Mouse (Mus musculus): Measurements from ENCODE around the gene Zmiz2. TPM values are rescaled to one million over a fixed set of nuclear protein-coding genes. Genes with fewer than 3 reads are reported as not detected.

Zmiz2 gene
- polyA plus RNA-seq (2012; rRNA removed; ENCODE audit: low replicate concordance): 29.4 and 50.4 TPM in 2 replicates

GRCm38 (mm10) chr11:6388726-6389413 lies at the start of gene Zmiz2:
Zmiz2 (plus strand) TSS chr11:6389074.

GRCm38 (mm10) chr11:6414751-6415550 lies 26.1 kb downstream of the Zmiz2 start, which contains the start of gene Ppia:
Ppia (plus strand) TSS chr11:6415443.

GRCm38 (mm10) chr11:6444077-6444853 lies 55.4 kb downstream of the Zmiz2 start, which contains the start of gene H2afv:
H2afv (minus strand) TSS chr11:6444443.

Other genes starting within 250 kb of the Zmiz2 start
- gene A730071L15Rik, start 189.0 kb upstream of the Zmiz2 start, polyA plus RNA-seq (2012; rRNA removed; ENCODE audit: low replicate concordance): not detected in 2 replicates
- gene Nudcd3, start 188.7 kb upstream of the Zmiz2 start, polyA plus RNA-seq (2012; rRNA removed; ENCODE audit: low replicate concordance): 45.7 and 62.2 TPM in 2 replicates
- 0.14 and 0.42 TPM in 2 replicates for gene Npc1l1, start 158.9 kb upstream of the Zmiz2 start, polyA plus RNA-seq (2012; rRNA removed; ENCODE audit: low replicate concordance)
- gene Ddx56, start 121.3 kb upstream of the Zmiz2 start, polyA plus RNA-seq (2012; rRNA removed; ENCODE audit: low replicate concordance): 41.4 and 53.5 TPM in 2 replicates
- 127 and 129 TPM in 2 replicates for gene Tmed4, start 114.2 kb upstream of the Zmiz2 start, polyA plus RNA-seq (2012; rRNA removed; ENCODE audit: low replicate concordance)
- gene Ogdh, start 97.4 kb upstream of the Zmiz2 start, polyA plus RNA-seq (2012; rRNA removed; ENCODE audit: low replicate concordance): 240 and 319 TPM in 2 replicates
- gene Ppia, start 26.4 kb downstream of the Zmiz2 start, polyA plus RNA-seq (2012; rRNA removed; ENCODE audit: low replicate concordance): 983 and 1,438 TPM in 2 replicates
- gene H2afv, start 55.4 kb downstream of the Zmiz2 start, polyA plus RNA-seq (2012; rRNA removed; ENCODE audit: low replicate concordance): 37.4 and 90.6 TPM in 2 replicates
- 6.3 and 11.4 TPM in 2 replicates for gene Purb, start 86.8 kb downstream of the Zmiz2 start, polyA plus RNA-seq (2012; rRNA removed; ENCODE audit: low replicate concordance)
- gene Myo1g, start 131.9 kb downstream of the Zmiz2 start, polyA plus RNA-seq (2012; rRNA removed; ENCODE audit: low replicate concordance): 18.7 and 21.1 TPM in 2 replicates
- gene Ccm2, start 157.8 kb downstream of the Zmiz2 start, polyA plus RNA-seq (2012; rRNA removed; ENCODE audit: low replicate concordance): 131 and 134 TPM in 2 replicates
- gene Nacad, start 217.0 kb downstream of the Zmiz2 start, polyA plus RNA-seq (2012; rRNA removed; ENCODE audit: low replicate concordance): 1.4 and 12.8 TPM in 2 replicates
- gene Tbrg4, start 237.0 kb downstream of the Zmiz2 start, polyA plus RNA-seq (2012; rRNA removed; ENCODE audit: low replicate concordance): 70.6 and 107 TPM in 2 replicates
- not detected in 2 replicates for gene Wap, start 249.6 kb downstream of the Zmiz2 start, polyA plus RNA-seq (2012; rRNA removed; ENCODE audit: low replicate concordance)